Mouse (Mus musculus): ENCODE measurements at regions not wholly inside any gene's neighbourhood (a gene's known extent, or its start where the extent isn't known, plus 50 kb on each side); places are given as distances from the start of the nearest gene placed in this dataset.

DNA sequence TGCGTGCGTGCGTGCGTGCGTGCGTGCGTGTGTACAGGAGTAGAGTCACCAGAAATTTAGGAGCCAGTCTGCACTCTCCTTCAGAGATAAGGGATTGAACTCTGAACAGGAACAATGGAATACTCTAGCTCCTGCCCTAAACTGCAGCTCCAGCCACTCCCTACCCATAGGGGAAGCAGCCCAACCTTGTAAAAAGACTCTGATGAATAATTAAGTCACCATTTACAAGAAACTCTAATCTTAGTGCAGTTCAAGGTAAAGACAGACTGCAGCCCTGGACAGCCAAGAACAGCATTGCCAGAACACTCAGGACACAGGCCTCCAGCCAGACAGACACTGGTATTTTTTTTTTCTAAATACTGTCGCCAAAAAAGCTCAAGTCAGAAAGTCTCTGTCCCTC is 198.9 kb upstream of the Trib2 start:
- TF ChIP-seq CTCF (IDR thresholded peaks at IDR 0.05; ENCODE audit: borderline replicate concordance, extremely low read depth, insufficient read depth, insufficient read length) (no peak), POLR2A (IDR thresholded peaks at IDR 0.05; ENCODE audit: borderline replicate concordance, extremely low read depth, insufficient read depth, insufficient read length, poor library complexity, severe bottlenecking) (no peak)

Data from brain, embryonic 14.5 days (tissue).